31 mouse cellular contexts compared by ENCODE assay signal in genomic region chr8:10914616-10915015, GRCm38 (mm10).
DNase-seq lines count a peak whose midpoint lies in the region; ATAC-seq and TF ChIP-seq lines count a peak whose summit lies in the region.
"Had no signal": no experiment of that assay in that cellular context is flagged by ENCODE, and none has a peak within 500 bp of the region (broad histone marks: within the 10 kb centered on the region; RNA-seq: fewer than 3 reads in every experiment).

No protein-coding gene starts in this region.

- peaks cover 25% of the 10 kb centered on the region for H3K4me1 ChIP-seq in liver, adult 2 months (ENCODE audit: control insufficient read depth, insufficient read depth, low read length)
- peaks cover 10% of the 10 kb centered on the region for H3K4me1 ChIP-seq in liver, embryonic 11.5 days (replicated peaks; ENCODE audit: control insufficient read depth, insufficient read depth, low read length)
- H3K4me1 ChIP-seq in lung, adult 2 months (ENCODE audit: control insufficient read depth, insufficient read depth, low read length) = peaks cover 7% of the 10 kb centered on the region
- no peaks in the 10 kb centered on the region for H3K4me1 ChIP-seq in hindbrain, embryonic 11.5 days (replicated peaks; ENCODE audit: control insufficient read depth, insufficient read depth, low read length)
- H3K4me1 ChIP-seq: embryonic facial prominence, embryonic 12.5 days; forebrain, embryonic 15.5 days; limb, embryonic 15.5 days; midbrain, embryonic 15.5 days; neural tube, embryonic 15.5 days had no signal

- H3K9me3 ChIP-seq in liver, embryonic 11.5 days (ENCODE audit: control insufficient read depth, low read length) = no peaks in the 10 kb centered on the region
- no peaks in the 10 kb centered on the region for H3K9me3 ChIP-seq in hindbrain, embryonic 11.5 days (ENCODE audit: control insufficient read depth, low read length)
- H3K9me3 ChIP-seq: embryonic facial prominence, embryonic 12.5 days; forebrain, embryonic 10.5 days; forebrain, embryonic 15.5 days; heart, embryonic 13.5 days; hindbrain, embryonic 10.5 days; kidney, embryonic 15.5 days; limb, embryonic 10.5 days; limb, embryonic 15.5 days; midbrain, embryonic 10.5 days; midbrain, embryonic 15.5 days; neural tube, embryonic 15.5 days had no signal

- no peak overlapping the region for H3K27ac ChIP-seq in liver, adult 2 months (replicated peaks; ENCODE audit: insufficient read depth, low read depth, low read length)
- no peak overlapping the region for H3K27ac ChIP-seq in liver, embryonic 11.5 days (ENCODE audit: low read depth, low read length)
- H3K27ac ChIP-seq in layer of hippocampus, adult 2 months = no peak overlapping the region
- H3K27ac ChIP-seq in hindbrain, embryonic 11.5 days (ENCODE audit: low read depth, low read length) = no peak overlapping the region
- H3K27ac ChIP-seq: embryonic facial prominence, embryonic 12.5 days; forebrain, embryonic 10.5 days; forebrain, embryonic 15.5 days; heart, embryonic 13.5 days; hindbrain, embryonic 10.5 days; kidney, embryonic 15.5 days; limb, embryonic 10.5 days; limb, embryonic 15.5 days; midbrain, embryonic 10.5 days; midbrain, embryonic 15.5 days; neural tube, embryonic 15.5 days had no signal

- no peaks in the 10 kb centered on the region for H3K79me2 ChIP-seq in liver, adult 2 months (ENCODE audit: control insufficient read depth, insufficient read depth, low read length)

- H3K27me3 ChIP-seq in liver, adult 2 months (ENCODE audit: control insufficient read depth, insufficient read depth, low read length) = no peaks in the 10 kb centered on the region
- H3K27me3 ChIP-seq in liver, embryonic 11.5 days (replicated peaks; ENCODE audit: control insufficient read depth, insufficient read depth, low read length) = peaks cover 15% of the 10 kb centered on the region
- H3K27me3 ChIP-seq in hindbrain, embryonic 11.5 days (ENCODE audit: control insufficient read depth, insufficient read depth, low read length) = 0 out of 2 replicates have a peak, but pooled peaks cover 4% of the 10 kb centered on the region
- H3K27me3 ChIP-seq: embryonic facial prominence, embryonic 12.5 days; forebrain, embryonic 15.5 days; Patski had no signal

- DNase-seq in liver, adult 2 months (ENCODE audit: extremely low read depth, low read depth, low spot score) = peak; percentile 83
- no peak for DNase-seq in liver, embryonic 11.5 days (ENCODE audit: low spot score)
- DNase-seq in lung, adult 2 months = peak; percentile 51
- DNase-seq in lung, postnatal 25 days (ENCODE audit: low spot score) = peak; percentile 84
- DNase-seq in layer of hippocampus, adult 2 months (ENCODE audit: low spot score in 2 of 2) = no peak
- no peak for DNase-seq in hindbrain, embryonic 11.5 days (ENCODE audit: low spot score)
- no peak for DNase-seq in left cerebral cortex, adult 11 months (ENCODE audit: low spot score)
- DNase-seq: adrenal gland, postnatal 14 days; cerebellum, adult 11-12 months; cerebellum, adult 9-11 months; embryo, embryonic 11 days; heart, postnatal 10 days; kidney, postnatal 36 days; layer of hippocampus, postnatal 36 days; retina, postnatal 1 day; right cerebral cortex, postnatal 14 days; spleen, adult 18-20 months; thymus, postnatal 14 days had no signal

- no peak for ATAC-seq in liver, embryonic 11.5 days (replicated peaks; ENCODE audit: low FRiP score)
- no peak for ATAC-seq in hindbrain, embryonic 11.5 days (ENCODE audit: low FRiP score)
- ATAC-seq: forebrain, embryonic 15.5 days; hindbrain, embryonic 16.5 days; midbrain, embryonic 15.5 days; Patski had no signal

- no peaks in the 10 kb centered on the region for H3K36me3 ChIP-seq in liver, adult 2 months (ENCODE audit: control insufficient read depth, insufficient read depth, low read length)
- no peaks in the 10 kb centered on the region for H3K36me3 ChIP-seq in liver, embryonic 11.5 days (ENCODE audit: control insufficient read depth, insufficient read depth, low read length)
- no peaks in the 10 kb centered on the region for H3K36me3 ChIP-seq in hindbrain, embryonic 11.5 days (ENCODE audit: control insufficient read depth, insufficient read depth, low read length)
- H3K36me3 ChIP-seq: embryonic facial prominence, embryonic 12.5 days; forebrain, embryonic 10.5 days; forebrain, embryonic 15.5 days; heart, embryonic 13.5 days; hindbrain, embryonic 10.5 days; kidney, embryonic 15.5 days; limb, embryonic 10.5 days; limb, embryonic 15.5 days; midbrain, embryonic 10.5 days; midbrain, embryonic 15.5 days; neural tube, embryonic 15.5 days had no signal

- no peak overlapping the region for H3K9ac ChIP-seq in liver, adult 2 months (ENCODE audit: low read depth, low read length)
- H3K9ac ChIP-seq in liver, embryonic 11.5 days (ENCODE audit: low read depth, low read length) = no peak overlapping the region
- no peak overlapping the region for H3K9ac ChIP-seq in hindbrain, embryonic 11.5 days (ENCODE audit: low read depth, low read length)
- H3K9ac ChIP-seq: embryonic facial prominence, embryonic 12.5 days; forebrain, embryonic 15.5 days; heart, embryonic 13.5 days; kidney, embryonic 15.5 days; limb, embryonic 15.5 days; midbrain, embryonic 15.5 days; neural tube, embryonic 15.5 days had no signal

- H3K4me2 ChIP-seq in liver, embryonic 11.5 days = no peak overlapping the region
- H3K4me2 ChIP-seq in hindbrain, embryonic 11.5 days (replicated peaks; ENCODE audit: low read depth, low read length) = no peak overlapping the region
- H3K4me2 ChIP-seq: embryonic facial prominence, embryonic 12.5 days; forebrain, embryonic 15.5 days; heart, embryonic 13.5 days; kidney, embryonic 15.5 days; limb, embryonic 15.5 days; midbrain, embryonic 15.5 days; neural tube, embryonic 15.5 days had no signal

- WGBS in liver, adult 2 months = 28% methylated on average over 8 of the region's 8 CpGs
- WGBS in liver, embryonic 11.5 days = 63% methylated on average over 8 of the region's 8 CpGs
- 57% methylated on average over 8 of the region's 8 CpGs for WGBS in lung, adult 2 months
- 92% methylated on average over 8 of the region's 8 CpGs for WGBS in hindbrain, embryonic 11.5 days

- no peak overlapping the region for H3K4me3 ChIP-seq in liver, adult 2 months (ENCODE audit: insufficient read depth, low read depth, low read length)
- H3K4me3 ChIP-seq in liver, embryonic 11.5 days (ENCODE audit: low read depth, low read length) = no peak overlapping the region
- H3K4me3 ChIP-seq in lung, adult 2 months (replicated peaks; ENCODE audit: extremely low read depth, low read depth, low read length) = no peak overlapping the region
- no peak overlapping the region for H3K4me3 ChIP-seq in layer of hippocampus, adult 2 months
- no peak overlapping the region for H3K4me3 ChIP-seq in hindbrain, embryonic 11.5 days (ENCODE audit: low read depth, low read length)
- H3K4me3 ChIP-seq: embryonic facial prominence, embryonic 12.5 days; forebrain, embryonic 10.5 days; forebrain, embryonic 15.5 days; heart, embryonic 13.5 days; hindbrain, embryonic 10.5 days; kidney, embryonic 15.5 days; limb, embryonic 10.5 days; limb, embryonic 15.5 days; midbrain, embryonic 10.5 days; midbrain, embryonic 15.5 days; neural tube, embryonic 15.5 days had no signal

- TF ChIP-seq CTCF in liver, adult 2 months (IDR thresholded peaks at IDR 0.05; ENCODE audit: low read depth, low read length) = peak; percentile 46; the same call in 1 of the 2 replicates
- TF ChIP-seq CTCF in lung, adult 2 months (IDR thresholded peaks at IDR 0.05; ENCODE audit: insufficient read depth, low read length) = no peak
- no peak for TF ChIP-seq CTCF in layer of hippocampus, adult 2 months (conservative IDR thresholded peaks at IDR 0.05)

- TF ChIP-seq POLR2A in liver, adult 2 months (IDR thresholded peaks at IDR 0.05; ENCODE audit: extremely low read depth, insufficient read depth, low read length) = no peak
- no peak for TF ChIP-seq POLR2A in lung, adult 2 months (IDR thresholded peaks at IDR 0.05; ENCODE audit: borderline replicate concordance, extremely low read depth, low read depth, low read length)

Comparison
In these comparisons a context has a peak if more than half of its experiments do, and no peak if none do; other contexts are left out.
1. DNase-seq: peak in liver, adult 2 months (single experiment), lung, adult 2 months (single experiment) and lung, postnatal 25 days (single experiment); none in liver, embryonic 11.5 days (single experiment), layer of hippocampus, adult 2 months (0 of 2), hindbrain, embryonic 11.5 days (single experiment) and left cerebral cortex, adult 11 months (single experiment).